Mouse (Mus musculus): Measurements from ENCODE around the gene Adra2a. TPM values are rescaled to one million over a fixed set of nuclear protein-coding genes. Genes with fewer than 3 reads are reported as not detected.
A peak's percentile ranks its signal among the peaks of the same experiment; 100 is the strongest.

Adra2a gene
- polyA plus RNA-seq, 1 experiment from 2014 or later = 2.6 TPM

GRCm38 (mm10) chr19:54046684-54047070 lies 2.7 kb downstream of the Adra2a start:
- peak overlapping the region; percentile 57 for H3K4me3 ChIP-seq (replicated peaks)
- peaks cover 65% of the 10 kb centered on the region for H3K27me3 ChIP-seq
- ATAC-seq (ENCODE audit: low FRiP score) = no peak
- peak overlapping the region; percentile 54 for H3K9ac ChIP-seq
- WGBS = under 1% methylated on average over 46 of the region's 46 CpGs
- peaks cover 32% of the 10 kb centered on the region for H3K4me1 ChIP-seq
- peak overlapping the region; percentile 100 for H3K4me2 ChIP-seq
- no peak overlapping the region for H3K27ac ChIP-seq
- H3K9me3 ChIP-seq = no peaks in the 10 kb centered on the region
- no peaks in the 10 kb centered on the region for H3K36me3 ChIP-seq (replicated peaks)

- Histone ChIP-seq H3K9me3 (no peaks in the 10 kb centered on the region), H3K9ac (no peak overlapping the region; the same call in 1 of the 2 replicates), H3K4me1 (peaks cover 32% of the 10 kb centered on the region), H3K27me3 (peaks cover 69% of the 10 kb centered on the region), H3K36me3 (replicated peaks) (no peaks in the 10 kb centered on the region), H3K27ac (no peak overlapping the region), H3K4me2 (peak overlapping the region; percentile 100), H3K4me3 (replicated peaks) (peak overlapping the region; percentile 57)
- 2% methylated on average over 27 of the region's 27 CpGs for WGBS
- ATAC-seq (ENCODE audit: low FRiP score) = no peak
Measured at GRCm38 (mm10) chr19:54047386-54048050, 3.6 kb downstream of the Adra2a start.

GRCm38 (mm10) chr19:54048161-54048885 lies 4.4 kb downstream of the Adra2a start:
- no peak overlapping the region for H3K27ac ChIP-seq
- no peak overlapping the region for H3K4me2 ChIP-seq
- peaks cover 69% of the 10 kb centered on the region for H3K27me3 ChIP-seq
- H3K9me3 ChIP-seq = no peaks in the 10 kb centered on the region
- peaks cover 32% of the 10 kb centered on the region for H3K4me1 ChIP-seq
- 11% methylated on average over 13 of the region's 13 CpGs for WGBS
- ATAC-seq (ENCODE audit: low FRiP score) = no peak
- no peak overlapping the region for H3K4me3 ChIP-seq (replicated peaks)
- H3K36me3 ChIP-seq (replicated peaks) = no peaks in the 10 kb centered on the region
- H3K9ac ChIP-seq = no peak overlapping the region

GRCm38 (mm10) chr19:54051651-54052050 lies 7.7 kb downstream of the Adra2a start:
- peaks cover 14% of the 10 kb centered on the region for H3K4me1 ChIP-seq
- no peak for ATAC-seq (ENCODE audit: low FRiP score)
- peaks cover 49% of the 10 kb centered on the region for H3K27me3 ChIP-seq
- 77% methylated on average over 4 of the region's 4 CpGs for WGBS
- H3K27ac ChIP-seq = no peak overlapping the region
- no peaks in the 10 kb centered on the region for H3K9me3 ChIP-seq
- no peak overlapping the region for H3K4me3 ChIP-seq (replicated peaks)
- no peak overlapping the region for H3K4me2 ChIP-seq
- H3K36me3 ChIP-seq (replicated peaks) = no peaks in the 10 kb centered on the region
- H3K9ac ChIP-seq = no peak overlapping the region

GRCm38 (mm10) chr19:54055845-54056244 lies 11.9 kb downstream of the Adra2a start:
- Histone ChIP-seq H3K4me3 (replicated peaks) (no peak overlapping the region), H3K4me1 (no peaks in the 10 kb centered on the region), H3K4me2 (no peak overlapping the region), H3K27ac (no peak overlapping the region), H3K9ac (no peak overlapping the region), H3K27me3 (peaks cover 12% of the 10 kb centered on the region; the same call in 1 of the 2 replicates), H3K9me3 (no peaks in the 10 kb centered on the region), H3K36me3 (replicated peaks) (no peaks in the 10 kb centered on the region)
- ATAC-seq (ENCODE audit: low FRiP score) = no peak
- 50% methylated on average over 5 of the region's 5 CpGs for WGBS

- 89% methylated on average over 7 of the region's 7 CpGs for WGBS
- Histone ChIP-seq H3K36me3 (replicated peaks) (no peaks in the 10 kb centered on the region), H3K27me3 (no peaks in the 10 kb centered on the region), H3K27ac (no peak overlapping the region), H3K4me3 (replicated peaks) (no peak overlapping the region), H3K4me2 (no peak overlapping the region), H3K4me1 (no peaks in the 10 kb centered on the region), H3K9me3 (no peaks in the 10 kb centered on the region), H3K9ac (no peak overlapping the region)
- no peak for ATAC-seq (ENCODE audit: low FRiP score)
Measured at GRCm38 (mm10) chr19:54068447-54068846, 24.5 kb downstream of the Adra2a start.

- Histone ChIP-seq H3K4me3 (replicated peaks) (no peak overlapping the region), H3K9me3 (no peaks in the 10 kb centered on the region), H3K27me3 (peaks cover 10% of the 10 kb centered on the region; the same call in 1 of the 2 replicates), H3K36me3 (replicated peaks) (no peaks in the 10 kb centered on the region), H3K9ac (no peak overlapping the region), H3K4me2 (no peak overlapping the region), H3K27ac (no peak overlapping the region), H3K4me1 (no peaks in the 10 kb centered on the region)
- WGBS = 88% methylated on average over 5 of the region's 5 CpGs
- ATAC-seq (ENCODE audit: low FRiP score) = no peak
Measured at GRCm38 (mm10) chr19:54070521-54070920, 26.6 kb downstream of the Adra2a start.

- no peak for ATAC-seq (ENCODE audit: low FRiP score)
- Histone ChIP-seq H3K27ac (no peak overlapping the region), H3K4me3 (replicated peaks) (no peak overlapping the region), H3K27me3 (peaks cover 10% of the 10 kb centered on the region; the same call in 1 of the 2 replicates), H3K9ac (no peak overlapping the region), H3K4me2 (no peak overlapping the region), H3K9me3 (no peaks in the 10 kb centered on the region), H3K4me1 (peaks cover 10% of the 10 kb centered on the region), H3K36me3 (replicated peaks) (no peaks in the 10 kb centered on the region)
- WGBS = 79% methylated on average over 5 of the region's 5 CpGs
Measured at GRCm38 (mm10) chr19:54072233-54072800, 28.4 kb downstream of the Adra2a start.

- no peak overlapping the region for H3K4me3 ChIP-seq (replicated peaks)
- ATAC-seq (ENCODE audit: low FRiP score) = no peak
- no peak overlapping the region for H3K4me2 ChIP-seq
- 18% methylated on average over 10 of the region's 10 CpGs for WGBS
- H3K9ac ChIP-seq = no peak overlapping the region
- no peak overlapping the region for H3K27ac ChIP-seq
- peaks cover 19% of the 10 kb centered on the region for H3K27me3 ChIP-seq
- peaks cover 10% of the 10 kb centered on the region for H3K4me1 ChIP-seq
- H3K9me3 ChIP-seq = no peaks in the 10 kb centered on the region
- H3K36me3 ChIP-seq (replicated peaks) = no peaks in the 10 kb centered on the region
Measured at GRCm38 (mm10) chr19:54076362-54077349, 32.7 kb downstream of the Adra2a start.

GRCm38 (mm10) chr19:54081303-54081702 lies 37.4 kb downstream of the Adra2a start:
- WGBS = 89% methylated on average over 9 of the region's 9 CpGs
- H3K9ac ChIP-seq = no peak overlapping the region
- peaks cover 7% of the 10 kb centered on the region for H3K4me1 ChIP-seq
- H3K27ac ChIP-seq = no peak overlapping the region
- H3K27me3 ChIP-seq = peaks cover 9% of the 10 kb centered on the region
- no peaks in the 10 kb centered on the region for H3K9me3 ChIP-seq
- no peaks in the 10 kb centered on the region for H3K36me3 ChIP-seq (replicated peaks)
- no peak overlapping the region for H3K4me2 ChIP-seq
- H3K4me3 ChIP-seq (replicated peaks) = no peak overlapping the region
- ATAC-seq (ENCODE audit: low FRiP score) = no peak

GRCm38 (mm10) chr19:54081716-54082165 lies 37.8 kb downstream of the Adra2a start:
- no peak overlapping the region for H3K4me2 ChIP-seq
- no peak overlapping the region for H3K27ac ChIP-seq
- no peak for ATAC-seq (ENCODE audit: low FRiP score)
- H3K36me3 ChIP-seq (replicated peaks) = no peaks in the 10 kb centered on the region
- H3K9me3 ChIP-seq = no peaks in the 10 kb centered on the region
- H3K4me1 ChIP-seq = peaks cover 6% of the 10 kb centered on the region
- peaks cover 9% of the 10 kb centered on the region for H3K27me3 ChIP-seq
- no peak overlapping the region for H3K4me3 ChIP-seq (replicated peaks)
- WGBS = 92% methylated on average over 9 of the region's 9 CpGs
- no peak overlapping the region for H3K9ac ChIP-seq

GRCm38 (mm10) chr19:54087319-54087718 lies 43.4 kb downstream of the Adra2a start:
- H3K4me3 ChIP-seq (replicated peaks) = no peak overlapping the region
- no peak for ATAC-seq (ENCODE audit: low FRiP score)
- H3K4me1 ChIP-seq = no peaks in the 10 kb centered on the region
- no peak overlapping the region for H3K9ac ChIP-seq
- H3K36me3 ChIP-seq (replicated peaks) = no peaks in the 10 kb centered on the region
- H3K9me3 ChIP-seq = no peaks in the 10 kb centered on the region
- H3K4me2 ChIP-seq = no peak overlapping the region
- no peaks in the 10 kb centered on the region for H3K27me3 ChIP-seq
- no peak overlapping the region for H3K27ac ChIP-seq
- 84% methylated on average over 10 of the region's 10 CpGs for WGBS
